Comparison of ENCODE assay signal across 17 mouse cellular contexts in genomic region chr12:31862668-31863538, GRCm38 (mm10).
DNase-seq lines count a peak whose midpoint lies in the region; ATAC-seq and TF ChIP-seq lines count a peak whose summit lies in the region.
"Had no signal": no experiment of that assay in that cellular context is flagged by ENCODE, and none has a peak within 500 bp of the region (broad histone marks: within the 10 kb centered on the region; RNA-seq: fewer than 3 reads in every experiment).

No protein-coding gene starts in this region.

- H3K9ac ChIP-seq in heart, embryonic 15.5 days: no peak overlapping the region
- H3K9ac ChIP-seq in MEL (ENCODE audit: control insufficient read depth, low read depth, low read length, poor library complexity, severe bottlenecking): no peak overlapping the region
- H3K9ac ChIP-seq in liver, postnatal 0 days (replicated peaks): no peak overlapping the region
- no peak overlapping the region for H3K9ac ChIP-seq in hindbrain, embryonic 12.5 days
- H3K9ac ChIP-seq: forebrain, postnatal 0 days; hindbrain, embryonic 14.5 days; intestine, embryonic 15.5 days; kidney, embryonic 15.5 days; midbrain, embryonic 12.5 days had no signal

- H3K79me2 ChIP-seq in MEL (ENCODE audit: control insufficient read depth, insufficient read depth, low read length, poor library complexity): no peaks in the 10 kb centered on the region

- peaks cover 10% of the 10 kb centered on the region for H3K4me1 ChIP-seq in heart, embryonic 15.5 days (replicated peaks)
- H3K4me1 ChIP-seq in MEL (ENCODE audit: control insufficient read depth in 1 of 2, insufficient read depth in 2 of 2, low read length in 2 of 2): peaks cover 0 to 8% of the 10 kb centered on the region in 2 experiments; a peak in 1 of 4 replicates
- H3K4me1 ChIP-seq in erythroblast, embryonic 14.5 days (ENCODE audit: control insufficient read depth): peaks cover 19% of the 10 kb centered on the region
- H3K4me1 ChIP-seq in liver, postnatal 0 days (ENCODE audit: insufficient read depth): peaks cover 3% of the 10 kb centered on the region; the same call in 1 of the 2 replicates
- H3K4me1 ChIP-seq in hindbrain, embryonic 12.5 days: no peaks in the 10 kb centered on the region
- H3K4me1 ChIP-seq: intestine, embryonic 15.5 days; kidney, embryonic 15.5 days; midbrain, embryonic 12.5 days had no signal

- H3K4me2 ChIP-seq in heart, embryonic 15.5 days: peak overlapping the region; percentile 37
- peak overlapping the region; percentile 20; the same call in 1 of the 2 replicates for H3K4me2 ChIP-seq in liver, postnatal 0 days (ENCODE audit: low read depth, low read length)
- H3K4me2 ChIP-seq in hindbrain, embryonic 12.5 days (replicated peaks): no peak overlapping the region
- H3K4me2 ChIP-seq: hindbrain, embryonic 14.5 days; intestine, embryonic 15.5 days; kidney, embryonic 15.5 days; midbrain, embryonic 12.5 days had no signal

- no peaks in the 10 kb centered on the region for H3K27me3 ChIP-seq in heart, embryonic 15.5 days
- H3K27me3 ChIP-seq in MEL (ENCODE audit: control insufficient read depth in 1 of 2, insufficient read depth in 2 of 2, low read length in 2 of 2): no peaks in the 10 kb centered on the region
- H3K27me3 ChIP-seq in erythroblast, embryonic 14.5 days (ENCODE audit: control insufficient read depth): no peaks in the 10 kb centered on the region
- H3K27me3 ChIP-seq in liver, postnatal 0 days (ENCODE audit: insufficient read depth, low read length): no peaks in the 10 kb centered on the region
- no peaks in the 10 kb centered on the region for H3K27me3 ChIP-seq in hindbrain, embryonic 12.5 days
- H3K27me3 ChIP-seq: intestine, embryonic 15.5 days; kidney, embryonic 15.5 days; midbrain, embryonic 12.5 days had no signal

- intact Hi-C loops in heart, postnatal 10 days (cut with DNase I): no loop called here

- H3K4me3 ChIP-seq in heart, embryonic 15.5 days: peak overlapping the region; percentile 14
- no peak overlapping the region for H3K4me3 ChIP-seq in MEL (ENCODE audit: control insufficient read depth in 1 of 2, insufficient read depth in 1 of 2, low read depth in 2 of 2, low read length in 2 of 2)
- peak overlapping the region; percentile 44 for H3K4me3 ChIP-seq in erythroblast, embryonic 14.5 days (replicated peaks)
- no peak overlapping the region for H3K4me3 ChIP-seq in liver, postnatal 0 days (ENCODE audit: low read depth, low read length)
- no peak overlapping the region for H3K4me3 ChIP-seq in hindbrain, embryonic 12.5 days
- H3K4me3 ChIP-seq: intestine, embryonic 15.5 days; kidney, embryonic 15.5 days; midbrain, embryonic 12.5 days had no signal

- H3K27ac ChIP-seq in heart, embryonic 15.5 days: no peak overlapping the region
- no peak overlapping the region for H3K27ac ChIP-seq in MEL (ENCODE audit: control insufficient read depth, low read depth, low read length)
- H3K27ac ChIP-seq in liver, postnatal 0 days (ENCODE audit: low read depth): no peak overlapping the region
- no peak overlapping the region for H3K27ac ChIP-seq in hindbrain, embryonic 12.5 days
- H3K27ac ChIP-seq: hindbrain, embryonic 14.5 days; intestine, embryonic 15.5 days; kidney, embryonic 15.5 days; midbrain, embryonic 12.5 days had no signal

- TF ChIP-seq POLR2A in MEL (IDR thresholded peaks at IDR 0.05; ENCODE audit: control insufficient read depth in 1 of 2, insufficient read depth in 1 of 2, low read depth in 1 of 2, low read length in 2 of 2, poor library complexity in 1 of 2): no peak

- no peaks in the 10 kb centered on the region for H3K36me3 ChIP-seq in heart, embryonic 15.5 days
- H3K36me3 ChIP-seq in MEL (ENCODE audit: control insufficient read depth in 1 of 2, insufficient read depth in 2 of 2, low read length in 2 of 2): no peaks in the 10 kb centered on the region; a peak in 2 of 4 replicates
- H3K36me3 ChIP-seq in erythroblast, embryonic 14.5 days (ENCODE audit: control insufficient read depth): no peaks in the 10 kb centered on the region
- no peaks in the 10 kb centered on the region for H3K36me3 ChIP-seq in liver, postnatal 0 days (replicated peaks; ENCODE audit: insufficient read depth, low read length)
- H3K36me3 ChIP-seq in hindbrain, embryonic 12.5 days: no peaks in the 10 kb centered on the region
- H3K36me3 ChIP-seq: intestine, embryonic 15.5 days; kidney, embryonic 15.5 days; midbrain, embryonic 12.5 days had no signal

- TF ChIP-seq CTCF in MEL (IDR thresholded peaks at IDR 0.05 in 2 of 3, conservative IDR thresholded peaks at IDR 0.05 in 1 of 3; ENCODE audit: control insufficient read depth in 1 of 3, insufficient read depth in 1 of 3, low read depth in 2 of 3, low read length in 3 of 3, poor library complexity in 1 of 3, severe bottlenecking in 1 of 3): no peak
- TF ChIP-seq CTCF in liver, postnatal 0 days (IDR thresholded peaks at IDR 0.05; ENCODE audit: low read depth): no peak

- no peak for TF ChIP-seq RAD21 in MEL (IDR thresholded peaks at IDR 0.05; ENCODE audit: low read depth, low read length)

- ATAC-seq in heart, embryonic 15.5 days (replicated peaks; ENCODE audit: insufficient number of reproducible peaks, insufficient read depth, low FRiP score, low read depth): no peak
- ATAC-seq in liver, postnatal 0 days: peak; percentile 62
- ATAC-seq in hindbrain, embryonic 12.5 days (ENCODE audit: low FRiP score): no peak
- ATAC-seq: forebrain, postnatal 0 days; intestine, embryonic 15.5 days had no signal

- peak in 1 of 2 experiments; percentile 56; a peak in 2 of 4 replicates for TF ChIP-seq EP300 in MEL (IDR thresholded peaks at IDR 0.05; ENCODE audit: low read depth in 1 of 2, low read length in 2 of 2)
- TF ChIP-seq EP300 in liver, postnatal 0 days (IDR thresholded peaks at IDR 0.05; ENCODE audit: low read depth): peak; percentile 63

- WGBS in heart, embryonic 15.5 days: 45% methylated on average over 16 of the region's 16 CpGs
- WGBS in liver, postnatal 0 days (ENCODE audit: insufficient replicate concordance): 59% methylated on average over 16 of the region's 16 CpGs
- 91% methylated on average over 16 of the region's 16 CpGs for WGBS in hindbrain, embryonic 12.5 days

- no peak for DNase-seq in heart, postnatal 10 days
- peak; percentile 32 for DNase-seq in MEL (ENCODE audit: low read depth, low spot score)
- DNase-seq in liver, postnatal 0 days: no peak
- no peak for DNase-seq in ovary, postnatal 14 days (ENCODE audit: low spot score)
- no peak for DNase-seq in kidney, postnatal 36 days
- DNase-seq: adrenal gland, postnatal 36 days; cerebellum, postnatal 36 days; forebrain, postnatal 0 days; heart, adult 11 months; layer of hippocampus, postnatal 36 days had no signal

- no peaks in the 10 kb centered on the region for H3K9me3 ChIP-seq in heart, embryonic 15.5 days (replicated peaks)
- H3K9me3 ChIP-seq in MEL (replicated peaks; ENCODE audit: insufficient read depth, low read length): no peaks in the 10 kb centered on the region
- no peaks in the 10 kb centered on the region for H3K9me3 ChIP-seq in erythroblast, embryonic 14.5 days (ENCODE audit: control insufficient read depth, low read length)
- H3K9me3 ChIP-seq in liver, postnatal 0 days (ENCODE audit: low read length): no peaks in the 10 kb centered on the region
- no peaks in the 10 kb centered on the region for H3K9me3 ChIP-seq in hindbrain, embryonic 12.5 days (replicated peaks)
- H3K9me3 ChIP-seq: intestine, embryonic 15.5 days; kidney, embryonic 15.5 days; midbrain, embryonic 12.5 days had no signal

TF ChIP-seq in MEL, 35 proteins besides CTCF, POLR2A, EP300 and RAD21:
- TF ChIP-seq TCF12 (IDR thresholded peaks at IDR 0.05; ENCODE audit: low read depth, low read length) (peak; percentile 41; the same call in 1 of the 2 replicates), USF1 (IDR thresholded peaks at IDR 0.05; ENCODE audit: low read depth, low read length) (no peak), GATA1 (IDR thresholded peaks at IDR 0.05; ENCODE audit: low read depth, low read length) (peak; percentile 68), RCOR1 (IDR thresholded peaks at IDR 0.05; ENCODE audit: low read depth, low read length) (no peak), MAFK (IDR thresholded peaks at IDR 0.05; ENCODE audit: borderline replicate concordance, low read depth, low read length) (no peak), MXI1 (IDR thresholded peaks at IDR 0.05; ENCODE audit: low read depth, low read length) (no peak), SMC3 (IDR thresholded peaks at IDR 0.05; ENCODE audit: low read depth, low read length) (no peak), MAZ (IDR thresholded peaks at IDR 0.05; ENCODE audit: low read depth, low read length) (no peak), NRF1 (IDR thresholded peaks at IDR 0.05; ENCODE audit: insufficient read depth, low read depth, low read length, poor library complexity, severe bottlenecking) (no peak), MEF2A (IDR thresholded peaks at IDR 0.05; ENCODE audit: extremely low read depth, insufficient replicate concordance, low read depth, low read length, poor library complexity, severe bottlenecking) (no peak), MAX (IDR thresholded peaks at IDR 0.05; ENCODE audit: low read length) (no peak), POLR2AphosphoS2 (IDR thresholded peaks at IDR 0.05; ENCODE audit: low read length) (no peak), CHD2 (IDR thresholded peaks at IDR 0.05; ENCODE audit: low read length) (no peak), MYC (IDR thresholded peaks at IDR 0.05; ENCODE audit: low read depth, low read length) (no peak)

Comparison
In these comparisons a context has a peak if more than half of its experiments do, and no peak if none do; other contexts are left out.
1. H3K4me3 ChIP-seq: peak in heart, embryonic 15.5 days (single experiment) and erythroblast, embryonic 14.5 days (single experiment); none in MEL (0 of 2), liver, postnatal 0 days (single experiment) and hindbrain, embryonic 12.5 days (single experiment).